Mouse (Mus musculus): ENCODE data around the gene Pax3.

Gene Pax3

GRCm38 (mm10) chr1:78196751-78197311 is at the start of gene Pax3:
Gene Pax3, minus strand, starts transcription at chr1:78197134.
- DNase-seq = no peak

- no peak for DNase-seq
Measured at GRCm38 (mm10) chr1:78234306-78234705, 37.4 kb upstream of the Pax3 start.

GRCm38 (mm10) chr1:78231901-78232546 is 35.1 kb upstream of the Pax3 start:
- no peak for DNase-seq

GRCm38 (mm10) chr1:78229801-78230200 is 32.9 kb upstream of the Pax3 start:
- no peak for DNase-seq

GRCm38 (mm10) chr1:78228771-78229170 is 31.8 kb upstream of the Pax3 start:
- no peak for DNase-seq

GRCm38 (mm10) chr1:78218057-78218780 is 21.3 kb upstream of the Pax3 start:
- DNase-seq = no peak

- DNase-seq = no peak
Measured at GRCm38 (mm10) chr1:78217151-78218034, 20.5 kb upstream of the Pax3 start.

- no peak for DNase-seq
Measured at GRCm38 (mm10) chr1:78216509-78217141, 19.7 kb upstream of the Pax3 start.

GRCm38 (mm10) chr1:78215749-78216508 is 19.0 kb upstream of the Pax3 start:
- peak; percentile 40 for DNase-seq

- no peak for DNase-seq
Measured at GRCm38 (mm10) chr1:78211041-78211440, 14.1 kb upstream of the Pax3 start.

- no peak for DNase-seq
Measured at GRCm38 (mm10) chr1:78210568-78210967, 13.6 kb upstream of the Pax3 start.

GRCm38 (mm10) chr1:78208281-78208814 is 11.4 kb upstream of the Pax3 start:
- no peak for DNase-seq

GRCm38 (mm10) chr1:78204341-78204740 is 7.4 kb upstream of the Pax3 start:
- DNase-seq = no peak

GRCm38 (mm10) chr1:78203622-78204211 is 6.8 kb upstream of the Pax3 start:
- no peak for DNase-seq

GRCm38 (mm10) chr1:78203086-78203614 is 6.2 kb upstream of the Pax3 start:
- DNase-seq = no peak

- no peak for DNase-seq
Measured at GRCm38 (mm10) chr1:78202466-78203085, 5.6 kb upstream of the Pax3 start.

GRCm38 (mm10) chr1:78201251-78202010 is 4.5 kb upstream of the Pax3 start:
- DNase-seq = no peak

GRCm38 (mm10) chr1:78200191-78200590 is 3.3 kb upstream of the Pax3 start:
- DNase-seq = no peak

GRCm38 (mm10) chr1:78199221-78199620 is 2.3 kb upstream of the Pax3 start:
- DNase-seq = no peak
